Mouse (Mus musculus): ENCODE measurements at regions not wholly inside any gene's neighbourhood (a gene's known extent, or its start where the extent isn't known, plus 50 kb on each side); places are given as distances from the start of the nearest gene placed in this dataset.

GRCm38 (mm10) chr6:93076681-93077080 lies 133.4 kb upstream of the Adamts9 start:
- no peak overlapping the region for H3K27ac ChIP-seq (ENCODE audit: low read length)
- H3K9ac ChIP-seq (ENCODE audit: low read length): no peak overlapping the region
- WGBS: 86% methylated on average over 1 of the region's 1 CpGs
- H3K4me2 ChIP-seq (ENCODE audit: low read depth, low read length): no peak overlapping the region
- no peaks in the 10 kb centered on the region for H3K36me3 ChIP-seq (ENCODE audit: control insufficient read depth, insufficient read depth, low read length)
- H3K9me3 ChIP-seq (replicated peaks; ENCODE audit: control insufficient read depth, low read length): no peaks in the 10 kb centered on the region
- no peak for ATAC-seq (ENCODE audit: insufficient read depth, low FRiP score)
- no peak overlapping the region for H3K4me3 ChIP-seq (replicated peaks; ENCODE audit: low read length)
- no peaks in the 10 kb centered on the region for H3K4me1 ChIP-seq (ENCODE audit: control insufficient read depth, insufficient read depth, low read length)
- no peaks in the 10 kb centered on the region for H3K27me3 ChIP-seq (ENCODE audit: control insufficient read depth, insufficient read depth, low read length)

- Histone ChIP-seq H3K36me3 (ENCODE audit: control insufficient read depth, insufficient read depth, low read length) (no peaks in the 10 kb centered on the region), H3K27me3 (ENCODE audit: control insufficient read depth, insufficient read depth, low read length) (no peaks in the 10 kb centered on the region), H3K27ac (ENCODE audit: low read length) (no peak overlapping the region), H3K9me3 (replicated peaks; ENCODE audit: control insufficient read depth, low read length) (no peaks in the 10 kb centered on the region), H3K4me1 (ENCODE audit: control insufficient read depth, insufficient read depth, low read length) (no peaks in the 10 kb centered on the region), H3K4me2 (ENCODE audit: low read depth, low read length) (no peak overlapping the region), H3K9ac (ENCODE audit: low read length) (no peak overlapping the region), H3K4me3 (replicated peaks; ENCODE audit: low read length) (no peak overlapping the region)
- 48% methylated on average over 5 of the region's 5 CpGs for WGBS
- ATAC-seq (ENCODE audit: insufficient read depth, low FRiP score): no peak
Measured at GRCm38 (mm10) chr6:93075867-93076266, 132.6 kb upstream of the Adamts9 start.

- WGBS: 75% methylated on average over 4 of the region's 4 CpGs
- Histone ChIP-seq H3K36me3 (ENCODE audit: control insufficient read depth, insufficient read depth, low read length) (no peaks in the 10 kb centered on the region), H3K4me1 (ENCODE audit: control insufficient read depth, insufficient read depth, low read length) (no peaks in the 10 kb centered on the region), H3K9ac (ENCODE audit: low read length) (no peak overlapping the region), H3K4me3 (replicated peaks; ENCODE audit: low read length) (no peak overlapping the region), H3K9me3 (replicated peaks; ENCODE audit: control insufficient read depth, low read length) (no peaks in the 10 kb centered on the region), H3K27me3 (ENCODE audit: control insufficient read depth, insufficient read depth, low read length) (no peaks in the 10 kb centered on the region), H3K4me2 (ENCODE audit: low read depth, low read length) (no peak overlapping the region), H3K27ac (ENCODE audit: low read length) (no peak overlapping the region)
- no peak for ATAC-seq (ENCODE audit: insufficient read depth, low FRiP score)
Measured at GRCm38 (mm10) chr6:93075011-93075410, 131.7 kb upstream of the Adamts9 start.

- Histone ChIP-seq H3K4me2 (ENCODE audit: low read depth, low read length) (no peak overlapping the region), H3K9me3 (replicated peaks; ENCODE audit: control insufficient read depth, low read length) (no peaks in the 10 kb centered on the region), H3K9ac (ENCODE audit: low read length) (no peak overlapping the region), H3K27ac (ENCODE audit: low read length) (no peak overlapping the region), H3K4me3 (replicated peaks; ENCODE audit: low read length) (no peak overlapping the region), H3K27me3 (ENCODE audit: control insufficient read depth, insufficient read depth, low read length) (no peaks in the 10 kb centered on the region), H3K36me3 (ENCODE audit: control insufficient read depth, insufficient read depth, low read length) (no peaks in the 10 kb centered on the region), H3K4me1 (ENCODE audit: control insufficient read depth, insufficient read depth, low read length) (0 out of 2 replicates have a peak, but pooled peaks cover 6% of the 10 kb centered on the region)
- no peak for ATAC-seq (ENCODE audit: insufficient read depth, low FRiP score)
- WGBS: 87% methylated on average over 5 of the region's 5 CpGs
Measured at GRCm38 (mm10) chr6:93070916-93071315, 127.6 kb upstream of the Adamts9 start.

GRCm38 (mm10) chr6:93067808-93068207 lies 124.5 kb upstream of the Adamts9 start:
- 87% methylated on average over 5 of the region's 5 CpGs for WGBS
- Histone ChIP-seq H3K4me3 (replicated peaks; ENCODE audit: low read length) (no peak overlapping the region), H3K9me3 (replicated peaks; ENCODE audit: control insufficient read depth, low read length) (no peaks in the 10 kb centered on the region), H3K4me2 (ENCODE audit: low read depth, low read length) (no peak overlapping the region), H3K4me1 (ENCODE audit: control insufficient read depth, insufficient read depth, low read length) (0 out of 2 replicates have a peak, but pooled peaks cover 6% of the 10 kb centered on the region), H3K9ac (ENCODE audit: low read length) (no peak overlapping the region), H3K36me3 (ENCODE audit: control insufficient read depth, insufficient read depth, low read length) (no peaks in the 10 kb centered on the region), H3K27me3 (ENCODE audit: control insufficient read depth, insufficient read depth, low read length) (no peaks in the 10 kb centered on the region), H3K27ac (ENCODE audit: low read length) (no peak overlapping the region)
- ATAC-seq (ENCODE audit: insufficient read depth, low FRiP score): no peak

GRCm38 (mm10) chr6:93066553-93067376 lies 123.5 kb upstream of the Adamts9 start:
- peak overlapping the region; percentile 40; the same call in 1 of the 2 replicates for H3K27ac ChIP-seq (ENCODE audit: low read length)

GRCm38 (mm10) chr6:93065917-93066552 lies 122.7 kb upstream of the Adamts9 start:
- Histone ChIP-seq H3K4me3 (replicated peaks; ENCODE audit: low read length) (no peak overlapping the region), H3K4me1 (ENCODE audit: control insufficient read depth, insufficient read depth, low read length) (0 out of 2 replicates have a peak, but pooled peaks cover 6% of the 10 kb centered on the region), H3K4me2 (ENCODE audit: low read depth, low read length) (peak overlapping the region; percentile 41), H3K9ac (ENCODE audit: low read length) (no peak overlapping the region), H3K27me3 (ENCODE audit: control insufficient read depth, insufficient read depth, low read length) (no peaks in the 10 kb centered on the region), H3K27ac (ENCODE audit: low read length) (peak overlapping the region; percentile 40), H3K9me3 (replicated peaks; ENCODE audit: control insufficient read depth, low read length) (no peaks in the 10 kb centered on the region), H3K36me3 (ENCODE audit: control insufficient read depth, insufficient read depth, low read length) (no peaks in the 10 kb centered on the region)
- WGBS: 57% methylated on average over 12 of the region's 12 CpGs
- ATAC-seq (ENCODE audit: insufficient read depth, low FRiP score): no peak

More at GRCm38 (mm10) chr6:93066553-93067376, 123.5 kb upstream of the Adamts9 start:
- H3K36me3 ChIP-seq (ENCODE audit: control insufficient read depth, insufficient read depth, low read length): no peaks in the 10 kb centered on the region
- H3K4me1 ChIP-seq (ENCODE audit: control insufficient read depth, insufficient read depth, low read length): 0 out of 2 replicates have a peak, but pooled peaks cover 6% of the 10 kb centered on the region
- no peak overlapping the region for H3K9ac ChIP-seq (ENCODE audit: low read length)
- peak overlapping the region; percentile 41; the same call in 1 of the 2 replicates for H3K4me2 ChIP-seq (ENCODE audit: low read depth, low read length)
- 34% methylated on average over 11 of the region's 11 CpGs for WGBS
- no peaks in the 10 kb centered on the region for H3K9me3 ChIP-seq (replicated peaks; ENCODE audit: control insufficient read depth, low read length)
- ATAC-seq (ENCODE audit: insufficient read depth, low FRiP score): no peak
- H3K4me3 ChIP-seq (replicated peaks; ENCODE audit: low read length): no peak overlapping the region
- H3K27me3 ChIP-seq (ENCODE audit: control insufficient read depth, insufficient read depth, low read length): no peaks in the 10 kb centered on the region

- Histone ChIP-seq H3K27me3 (ENCODE audit: control insufficient read depth, insufficient read depth, low read length) (no peaks in the 10 kb centered on the region), H3K4me1 (ENCODE audit: control insufficient read depth, insufficient read depth, low read length) (0 out of 2 replicates have a peak, but pooled peaks cover 6% of the 10 kb centered on the region), H3K36me3 (ENCODE audit: control insufficient read depth, insufficient read depth, low read length) (no peaks in the 10 kb centered on the region), H3K27ac (ENCODE audit: low read length) (no peak overlapping the region), H3K4me3 (replicated peaks; ENCODE audit: low read length) (no peak overlapping the region), H3K9ac (ENCODE audit: low read length) (no peak overlapping the region), H3K4me2 (ENCODE audit: low read depth, low read length) (no peak overlapping the region), H3K9me3 (replicated peaks; ENCODE audit: control insufficient read depth, low read length) (no peaks in the 10 kb centered on the region)
- 62% methylated on average over 6 of the region's 6 CpGs for WGBS
- no peak for ATAC-seq (ENCODE audit: insufficient read depth, low FRiP score)
Measured at GRCm38 (mm10) chr6:93065366-93065765, 122.1 kb upstream of the Adamts9 start.

- Histone ChIP-seq H3K4me1 (ENCODE audit: control insufficient read depth, insufficient read depth, low read length) (0 out of 2 replicates have a peak, but pooled peaks cover 6% of the 10 kb centered on the region), H3K9me3 (replicated peaks; ENCODE audit: control insufficient read depth, low read length) (no peaks in the 10 kb centered on the region), H3K9ac (ENCODE audit: low read length) (no peak overlapping the region), H3K4me3 (replicated peaks; ENCODE audit: low read length) (no peak overlapping the region), H3K36me3 (ENCODE audit: control insufficient read depth, insufficient read depth, low read length) (no peaks in the 10 kb centered on the region), H3K4me2 (ENCODE audit: low read depth, low read length) (no peak overlapping the region), H3K27ac (ENCODE audit: low read length) (no peak overlapping the region), H3K27me3 (ENCODE audit: control insufficient read depth, insufficient read depth, low read length) (no peaks in the 10 kb centered on the region)
- WGBS: 67% methylated on average over 7 of the region's 7 CpGs
- ATAC-seq (ENCODE audit: insufficient read depth, low FRiP score): no peak
Measured at GRCm38 (mm10) chr6:93064366-93064765, 121.1 kb upstream of the Adamts9 start.
